Mouse (Mus musculus): ENCODE data around the gene Thop1.
A peak's percentile ranks its signal among the peaks of the same experiment; 100 is the strongest.

Gene Thop1

GRCm38 (mm10) chr10:81106113-81106721 is 36.4 kb downstream of the Thop1 start:
- DNase-seq (ENCODE audit: low read depth, low spot score), result peak; percentile 79

- DNase-seq (ENCODE audit: low read depth, low spot score), result no peak
These were observed 43.1 kb downstream of the Thop1 start for GRCm38 (mm10) chr10:81112946-81113345.

- no peak for DNase-seq (ENCODE audit: low read depth, low spot score)
These were observed 49.8 kb downstream of the Thop1 start for GRCm38 (mm10) chr10:81119625-81120024.

- DNase-seq (ENCODE audit: low read depth, low spot score), result no peak
These were observed 50.8 kb downstream of the Thop1 start for GRCm38 (mm10) chr10:81120650-81121049.

- DNase-seq (ENCODE audit: low read depth, low spot score), result no peak
These were observed 53.1 kb downstream of the Thop1 start for GRCm38 (mm10) chr10:81122889-81123288.

GRCm38 (mm10) chr10:81123500-81123899 is 53.7 kb downstream of the Thop1 start:
- no peak for DNase-seq (ENCODE audit: low read depth, low spot score)
